31 mouse cellular contexts compared by ENCODE assay signal in the genomic region with DNA sequence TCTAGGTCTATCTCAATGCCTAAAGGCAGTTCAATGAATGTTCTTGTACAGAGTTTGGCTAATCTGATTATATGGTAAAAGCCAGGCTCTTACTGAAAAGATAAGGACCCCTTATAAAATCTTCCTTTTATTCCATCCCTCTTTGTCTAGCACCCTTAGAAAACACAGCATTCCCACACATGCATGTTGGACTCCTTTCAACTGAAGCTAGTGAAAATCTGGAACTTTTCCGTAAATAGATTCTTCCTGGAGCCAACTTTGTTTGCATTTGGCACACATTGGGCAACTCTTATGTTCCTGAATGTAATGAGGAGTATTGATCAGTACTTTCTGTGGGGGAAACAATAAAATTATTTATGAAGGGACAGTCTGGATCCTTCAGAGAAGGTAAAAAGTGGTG.
DNase-seq lines count a peak whose midpoint lies in the region; ATAC-seq and TF ChIP-seq lines count a peak whose summit lies in the region.
"Had no signal": no experiment of that assay in that cellular context is flagged by ENCODE, and none has a peak within 500 bp of the region (broad histone marks: within the 10 kb centered on the region; RNA-seq: fewer than 3 reads in every experiment).

No protein-coding gene starts in this region.

- WGBS in lung, adult 2 months = 80% methylated on average over 1 of the region's 1 CpGs

- peak; percentile 82 for ATAC-seq in frontal cortex, adult (ENCODE audit: low TSS enrichment)
- ATAC-seq: forebrain, embryonic 15.5 days; hindbrain, embryonic 16.5 days; Patski had no signal

- no peak for TF ChIP-seq POLR2A in brain, embryonic 14.5 days (IDR thresholded peaks at IDR 0.05; ENCODE audit: borderline replicate concordance, extremely low read depth, insufficient read depth, insufficient read length, poor library complexity, severe bottlenecking)
- no peak for TF ChIP-seq POLR2A in lung, adult 2 months (IDR thresholded peaks at IDR 0.05; ENCODE audit: borderline replicate concordance, extremely low read depth, low read depth, low read length)

- no peaks in the 10 kb centered on the region for H3K4me1 ChIP-seq in lung, adult 2 months (ENCODE audit: control insufficient read depth, insufficient read depth, low read length)
- H3K4me1 ChIP-seq: embryonic facial prominence, embryonic 10.5 days; embryonic facial prominence, embryonic 13.5 days; forebrain, embryonic 12.5 days; forebrain, embryonic 15.5 days; heart, embryonic 12.5 days; heart, embryonic 15.5 days; hindbrain, embryonic 10.5 days; hindbrain, embryonic 13.5 days had no signal

- DNase-seq in frontal cortex, postnatal 25 days (ENCODE audit: low spot score in 2 of 2) = no peak
- DNase-seq in layer of hippocampus, adult 9-11 months = peak; percentile 3
- DNase-seq in layer of hippocampus, postnatal 10 days (ENCODE audit: low spot score in 2 of 2) = no peak
- peak; percentile 5 to 59 for DNase-seq in left cerebral cortex, postnatal 25 days (ENCODE audit: low spot score in 2 of 2)
- no peak for DNase-seq in left cerebral cortex, postnatal 36 days (ENCODE audit: low spot score in 2 of 2)
- peak; percentile 4 for DNase-seq in brain, embryonic 14.5 days (ENCODE audit: low read depth)
- no peak for DNase-seq in lung, adult 2 months
- DNase-seq: adrenal gland, postnatal 10 days; adrenal gland, postnatal 36 days; B cell, adult 2 months; cerebellum, adult 11-12 months; cerebellum, adult 8-10 months; cerebellum, postnatal 10 days; cerebellum, postnatal 36 days; embryo, embryonic 11 days; gastrocnemius, postnatal 25 days; heart, adult 18-20 months; heart, postnatal 10 days; heart, postnatal 36 days had no signal

- no peak for TF ChIP-seq CTCF in brain, embryonic 14.5 days (IDR thresholded peaks at IDR 0.05; ENCODE audit: borderline replicate concordance, extremely low read depth, insufficient read depth, insufficient read length)
- no peak for TF ChIP-seq CTCF in lung, adult 2 months (IDR thresholded peaks at IDR 0.05; ENCODE audit: insufficient read depth, low read length)

- intact Hi-C loops in left cerebral cortex, postnatal 25 days (cut with DNase I) = no loop called here
- intact Hi-C loops in left cerebral cortex, postnatal 36 days (cut with DNase I) = no loop called here

- no peak overlapping the region for H3K4me3 ChIP-seq in lung, adult 2 months (replicated peaks; ENCODE audit: extremely low read depth, low read depth, low read length)
- H3K4me3 ChIP-seq: embryonic facial prominence, embryonic 10.5 days; embryonic facial prominence, embryonic 13.5 days; erythroblast, embryonic 14.5 days; forebrain, embryonic 12.5 days; forebrain, embryonic 15.5 days; heart, embryonic 12.5 days; heart, embryonic 15.5 days; hindbrain, embryonic 10.5 days; hindbrain, embryonic 13.5 days had no signal

Comparison
In these comparisons a context has a peak if more than half of its experiments do, and no peak if none do; other contexts are left out.
1. DNase-seq: peak in layer of hippocampus, adult 9-11 months (single experiment), left cerebral cortex, postnatal 25 days (2 of 2) and brain, embryonic 14.5 days (single experiment); none in frontal cortex, postnatal 25 days (0 of 2), layer of hippocampus, postnatal 10 days (0 of 2), left cerebral cortex, postnatal 36 days (0 of 2) and lung, adult 2 months (single experiment).